Mouse (Mus musculus): Measurements from ENCODE around the gene Angptl3.

DNA sequence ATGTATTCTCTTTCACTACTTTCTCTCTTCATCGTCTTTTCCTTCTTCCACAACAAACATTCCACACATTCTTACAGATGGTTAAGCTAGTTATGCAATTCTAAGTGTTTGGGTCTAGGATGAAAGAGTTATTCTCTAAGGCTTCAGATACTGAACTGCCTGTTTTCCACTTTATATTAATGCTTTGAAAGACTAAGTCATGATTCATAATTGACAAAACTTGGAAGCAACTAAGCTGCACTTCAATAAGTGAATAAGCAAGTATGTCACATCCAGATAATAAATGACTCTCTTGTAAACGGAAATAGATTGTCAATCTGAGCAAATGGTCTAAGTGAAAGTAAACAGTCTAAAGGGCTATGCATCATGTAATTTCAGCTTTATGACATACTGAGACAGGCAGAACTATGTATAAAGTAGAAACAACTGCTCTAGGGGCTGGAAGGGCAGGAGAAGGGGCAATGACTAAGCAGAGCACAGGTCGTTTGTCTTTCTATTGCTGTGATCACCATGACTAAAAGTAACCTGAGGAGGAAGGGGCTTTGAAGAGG, 60.5 kb downstream of the Angptl3 start:
- TF ChIP-seq EP300 (IDR thresholded peaks at IDR 0.05): no peak
- no peak for TF ChIP-seq CTCF (IDR thresholded peaks at IDR 0.05)
